Mouse (Mus musculus): Measurements from ENCODE around the gene Nkain2. TPM values are rescaled to one million over a fixed set of nuclear protein-coding genes. Genes with fewer than 3 reads are reported as not detected.

Nkain2 gene
- polyA plus RNA-seq, 1 experiment from 2014 or later, result 0.11 TPM

DNA sequence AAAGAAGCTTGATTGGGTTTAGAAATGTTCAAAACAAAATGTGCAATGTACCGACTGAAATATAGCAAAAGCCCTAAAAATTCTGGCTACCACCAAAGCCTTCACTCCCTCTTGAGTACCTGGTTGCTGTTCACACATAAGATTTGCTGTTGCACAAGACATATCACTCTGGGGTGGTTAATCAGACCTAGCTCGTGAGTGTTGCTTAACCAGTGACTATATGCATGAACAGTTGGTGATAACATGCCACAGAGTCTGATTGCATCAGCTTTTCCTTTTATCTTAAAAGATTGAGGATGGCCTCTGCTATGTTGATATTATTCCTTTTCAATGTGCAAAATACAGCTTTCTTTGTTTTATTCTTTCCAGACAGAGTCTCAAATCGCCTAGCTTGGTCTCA lies 1243.0 kb downstream of the Nkain2 start:
- no peak for DNase-seq
- ATAC-seq, result no peak

DNA sequence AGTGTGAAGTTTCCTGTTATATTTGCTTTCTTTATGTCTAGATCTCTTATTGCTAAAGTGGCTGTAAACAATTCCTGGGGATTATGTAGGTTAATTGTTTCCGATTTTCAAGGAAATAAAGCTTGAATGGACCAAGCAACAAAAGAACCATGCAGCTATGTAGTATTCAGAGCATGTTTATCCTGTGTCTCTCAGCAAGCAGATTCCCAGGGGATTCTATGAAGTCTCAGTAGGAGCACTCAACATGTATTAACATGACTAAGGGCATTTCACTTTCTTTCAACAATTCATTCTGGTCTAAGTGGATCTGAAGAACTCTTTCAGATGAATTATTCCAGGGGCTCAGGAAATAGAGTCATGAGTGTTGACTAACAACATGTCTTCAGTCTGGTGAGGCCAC lies 1244.2 kb downstream of the Nkain2 start:
- no peak overlapping the region for H3K4me3 ChIP-seq (ENCODE audit: low read depth, low read length)
- no peaks in the 10 kb centered on the region for H3K4me1 ChIP-seq (ENCODE audit: insufficient read depth)
- no peak for TF ChIP-seq EP300 (IDR thresholded peaks at IDR 0.05; ENCODE audit: low read depth)
- TF ChIP-seq CTCF (IDR thresholded peaks at IDR 0.05; ENCODE audit: low read depth), result no peak
- H3K4me2 ChIP-seq (ENCODE audit: low read depth, low read length), result no peak overlapping the region
- 60% methylated on average over 1 of the region's 1 CpGs for WGBS (ENCODE audit: insufficient replicate concordance)
- no peak for ATAC-seq
- H3K36me3 ChIP-seq (replicated peaks; ENCODE audit: insufficient read depth, low read length), result no peaks in the 10 kb centered on the region
- H3K27me3 ChIP-seq (ENCODE audit: insufficient read depth, low read length), result no peaks in the 10 kb centered on the region
- no peak overlapping the region for H3K27ac ChIP-seq (ENCODE audit: low read depth)
- no peak overlapping the region for H3K9ac ChIP-seq (replicated peaks)
- DNase-seq, result no peak
- H3K9me3 ChIP-seq (ENCODE audit: low read length), result no peaks in the 10 kb centered on the region

More for the DNA sequence above, 1243.0 kb downstream of the Nkain2 start:
- Histone ChIP-seq H3K9ac (replicated peaks) (no peak overlapping the region), H3K27me3 (ENCODE audit: insufficient read depth, low read length) (no peaks in the 10 kb centered on the region), H3K4me3 (ENCODE audit: low read depth, low read length) (no peak overlapping the region), H3K4me1 (ENCODE audit: insufficient read depth) (no peaks in the 10 kb centered on the region), H3K9me3 (ENCODE audit: low read length) (0 out of 2 replicates have a peak, but pooled peaks cover 2% of the 10 kb centered on the region), H3K36me3 (replicated peaks; ENCODE audit: insufficient read depth, low read length) (no peaks in the 10 kb centered on the region), H3K4me2 (ENCODE audit: low read depth, low read length) (no peak overlapping the region), H3K27ac (ENCODE audit: low read depth) (no peak overlapping the region)
- no peak for TF ChIP-seq CTCF (IDR thresholded peaks at IDR 0.05; ENCODE audit: low read depth)
- WGBS (ENCODE audit: insufficient replicate concordance), result 59% methylated on average over 3 of the region's 3 CpGs

Other genes with a start within 250 kb of the Nkain2 start
- gene Trdn, start 190.1 kb upstream of the Nkain2 start, polyA plus RNA-seq (2015; fragmentation: Nextera tagmentation; extraction: Ambion mirVana), result 0.41 and 4.5 TPM in 2 replicates

Data from liver, postnatal 0 days (tissue).